13 mouse cellular contexts compared by ENCODE assay signal in the genomic region with DNA sequence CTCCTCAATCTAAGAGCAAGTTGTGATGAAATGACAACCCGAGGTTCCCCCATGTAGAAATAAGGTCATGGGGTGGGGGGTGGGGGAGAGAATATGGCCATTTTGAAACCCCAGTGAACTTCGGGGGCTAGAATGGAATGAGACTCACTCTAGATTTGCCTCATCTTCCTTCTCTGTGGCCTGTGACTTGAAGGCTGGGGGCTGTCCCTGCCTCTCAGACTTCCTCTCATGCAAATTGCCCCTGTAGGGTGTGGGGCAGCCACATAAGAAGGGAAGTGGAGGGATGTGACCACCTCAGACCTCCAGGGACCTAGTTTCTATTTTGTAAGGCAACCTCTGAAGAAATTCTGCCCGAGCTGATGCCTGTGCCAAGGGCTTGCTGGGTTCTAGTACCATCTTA.
DNase-seq lines count a peak whose midpoint lies in the region; ATAC-seq and TF ChIP-seq lines count a peak whose summit lies in the region.
"Had no signal": no experiment of that assay in that cellular context is flagged by ENCODE, and none has a peak within 500 bp of the region (broad histone marks: within the 10 kb centered on the region; RNA-seq: fewer than 3 reads in every experiment).

No protein-coding gene starts in this region.

- no peak overlapping the region for H3K4me2 ChIP-seq in heart, embryonic 12.5 days

- no peak for TF ChIP-seq POLR2A in thymus, adult 2 months (IDR thresholded peaks at IDR 0.05; ENCODE audit: control insufficient read depth, extremely low read depth, insufficient read depth, low read length, poor library complexity)

- peaks cover 5% of the 10 kb centered on the region; the same call in 1 of the 2 replicates for H3K27me3 ChIP-seq in heart, embryonic 12.5 days (replicated peaks)
- H3K27me3 ChIP-seq in thymus, adult 2 months (ENCODE audit: control insufficient read depth, insufficient read depth, low read length), result no peaks in the 10 kb centered on the region

- H3K4me3 ChIP-seq in heart, embryonic 12.5 days, result no peak overlapping the region
- H3K4me3 ChIP-seq in thymus, adult 2 months (ENCODE audit: control insufficient read depth, insufficient read depth, low read length), result no peak overlapping the region
- H3K4me3 ChIP-seq: layer of hippocampus, adult 2 months had no signal

- no peak overlapping the region for H3K27ac ChIP-seq in heart, embryonic 12.5 days (ENCODE audit: poor library complexity, severe bottlenecking)
- no peak overlapping the region for H3K27ac ChIP-seq in thymus, adult 2 months (ENCODE audit: control insufficient read depth, insufficient read depth, low read length)
- H3K27ac ChIP-seq: layer of hippocampus, adult 2 months had no signal

- no peaks in the 10 kb centered on the region for H3K36me3 ChIP-seq in heart, embryonic 12.5 days
- H3K36me3 ChIP-seq in thymus, adult 2 months (ENCODE audit: control insufficient read depth, insufficient read depth, low read length), result no peaks in the 10 kb centered on the region

- TF ChIP-seq CTCF in thymus, adult 2 months (IDR thresholded peaks at IDR 0.05; ENCODE audit: borderline replicate concordance, control insufficient read depth, extremely low read depth, insufficient read depth, low read length, poor library complexity), result no peak

- intact Hi-C loops in left cerebral cortex, postnatal 36 days (cut with DNase I), result no loop called here
- intact Hi-C loops in left cerebral cortex, postnatal 10 days (cut with DNase I), result no loop called here

- H3K9ac ChIP-seq in heart, embryonic 12.5 days, result no peak overlapping the region

- peak; percentile 92 for DNase-seq in heart, adult 11 months
- DNase-seq in monocyte, adult 2 months (ENCODE audit: low read depth in 1 of 2, low spot score in 2 of 2), result peak; percentile 66 to 69
- peak; percentile 47 for DNase-seq in thymus, adult 2 months
- DNase-seq in left cerebral cortex, postnatal 36 days (ENCODE audit: low spot score in 2 of 2), result no peak
- DNase-seq in adrenal gland, adult 18-20 months (ENCODE audit: low spot score in 2 of 2), result no peak
- no peak for DNase-seq in left cerebral cortex, postnatal 10 days (ENCODE audit: extremely low spot score in 1 of 2, low spot score in 2 of 2)
- DNase-seq: cerebellum, postnatal 14 days; gastrocnemius, postnatal 10 days had no signal

- ATAC-seq in heart, embryonic 12.5 days (ENCODE audit: insufficient number of reproducible peaks, low FRiP score), result no peak
- peak; percentile 98 for ATAC-seq in common myeloid progenitor, adult 5-6 weeks (replicated peaks; ENCODE audit: low read depth, poor library complexity, severe bottlenecking)
- ATAC-seq: intestine, embryonic 16.5 days; midbrain, embryonic 16.5 days had no signal

- no peaks in the 10 kb centered on the region for H3K4me1 ChIP-seq in heart, embryonic 12.5 days (replicated peaks)
- peaks cover 21% of the 10 kb centered on the region for H3K4me1 ChIP-seq in thymus, adult 2 months (replicated peaks; ENCODE audit: control insufficient read depth, insufficient read depth, low read length)

- WGBS in heart, embryonic 12.5 days, result 75% methylated on average over 3 of the region's 3 CpGs
- WGBS in thymus, adult 2 months, result 16% methylated on average over 3 of the region's 3 CpGs

- 0 out of 2 replicates have a peak, but pooled peaks cover 3% of the 10 kb centered on the region for H3K9me3 ChIP-seq in heart, embryonic 12.5 days (replicated peaks)

Comparison
In these comparisons a context has a peak if more than half of its experiments do, and no peak if none do; other contexts are left out.
1. DNase-seq: peak in heart, adult 11 months (single experiment), monocyte, adult 2 months (2 of 2) and thymus, adult 2 months (single experiment); none in left cerebral cortex, postnatal 36 days (0 of 2), adrenal gland, adult 18-20 months (0 of 2) and left cerebral cortex, postnatal 10 days (0 of 2).